Mouse (Mus musculus): Measurements from ENCODE around the gene Uba3. TPM values are rescaled to one million over a fixed set of nuclear protein-coding genes. Genes with fewer than 3 reads are reported as not detected.
A peak's percentile ranks its signal among the peaks of the same experiment; 100 is the strongest.

Uba3 gene
- total and polyA plus RNA-seq, 2 experiments from 2014 or later, result 60.3 to 63.4 TPM

- WGBS, result under 1% methylated on average over 80 of the region's 80 CpGs
- peak; percentile 98 for DNase-seq (ENCODE audit: low spot score)
- peak; percentile 98 for ATAC-seq
- H3K9ac ChIP-seq (replicated peaks; ENCODE audit: low read length), result peak within 1 kb of the TSS; percentile 85
- H3K4me1 ChIP-seq (ENCODE audit: insufficient read depth, low read length), result peaks cover 5% of the 10 kb centered on the region; the same call in 1 of the 2 replicates
- H3K4me2 ChIP-seq (ENCODE audit: low read depth, low read length), result peak within 1 kb of the TSS; percentile 83
- peak within 1 kb of the TSS; percentile 97 for H3K4me3 ChIP-seq (ENCODE audit: low read length)
- no peak for TF ChIP-seq CTCF (IDR thresholded peaks at IDR 0.05; ENCODE audit: low read depth)
- H3K27ac ChIP-seq, result peak within 1 kb of the TSS; percentile 93
- no peaks in the 10 kb centered on the region for H3K27me3 ChIP-seq (ENCODE audit: insufficient read depth, low read length)
- H3K36me3 ChIP-seq (ENCODE audit: insufficient read depth, low read length), result peaks cover 4% of the 10 kb centered on the region; the same call in 1 of the 2 replicates
- H3K9me3 ChIP-seq (ENCODE audit: low read length), result no peaks in the 10 kb centered on the region
These were observed 26.7 kb downstream of the Uba3 start, which contains the start of gene Tmf1 for GRCm38 (mm10) chr6:97178491-97179366. Gene Tmf1 (minus strand): TSS chr6:97179122.

DNA sequence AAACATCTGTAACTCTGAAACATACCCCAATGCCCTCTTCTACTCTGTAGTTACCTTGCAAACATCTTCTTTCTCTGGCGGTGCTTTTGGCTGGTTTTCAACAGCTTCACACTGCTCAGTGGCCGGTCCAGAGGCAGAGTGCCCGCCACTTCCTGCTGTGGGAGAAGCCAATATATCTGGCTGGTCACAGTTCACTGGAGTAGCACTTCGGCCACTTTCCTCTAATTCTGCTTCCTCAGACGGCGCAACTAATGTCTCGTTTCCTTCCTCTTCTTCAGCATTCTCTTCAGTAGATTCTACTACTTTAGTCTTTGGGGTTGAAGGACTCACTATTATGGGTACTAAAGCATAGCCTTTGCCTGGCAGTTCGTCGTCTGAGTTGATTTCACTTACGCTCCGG lies 29.7 kb downstream of the Uba3 start:
- ATAC-seq (no peak), DNase-seq (ENCODE audit: low spot score) (no peak)
- H3K4me1 ChIP-seq (ENCODE audit: insufficient read depth, low read length), result peaks cover 5% of the 10 kb centered on the region; the same call in 1 of the 2 replicates
- 66% methylated on average over 11 of the region's 11 CpGs for WGBS
- TF ChIP-seq CTCF (IDR thresholded peaks at IDR 0.05; ENCODE audit: low read depth), result no peak
- no peak overlapping the region for H3K27ac ChIP-seq
- peaks cover 14% of the 10 kb centered on the region; the same call in 1 of the 2 replicates for H3K36me3 ChIP-seq (ENCODE audit: insufficient read depth, low read length)
- H3K9me3 ChIP-seq (ENCODE audit: low read length), result no peaks in the 10 kb centered on the region
- no peaks in the 10 kb centered on the region for H3K27me3 ChIP-seq (ENCODE audit: insufficient read depth, low read length)
- no peak overlapping the region for H3K4me3 ChIP-seq (ENCODE audit: low read length)
- H3K4me2 ChIP-seq (ENCODE audit: low read depth, low read length), result no peak overlapping the region
- no peak overlapping the region for H3K9ac ChIP-seq (replicated peaks; ENCODE audit: low read length)

DNA sequence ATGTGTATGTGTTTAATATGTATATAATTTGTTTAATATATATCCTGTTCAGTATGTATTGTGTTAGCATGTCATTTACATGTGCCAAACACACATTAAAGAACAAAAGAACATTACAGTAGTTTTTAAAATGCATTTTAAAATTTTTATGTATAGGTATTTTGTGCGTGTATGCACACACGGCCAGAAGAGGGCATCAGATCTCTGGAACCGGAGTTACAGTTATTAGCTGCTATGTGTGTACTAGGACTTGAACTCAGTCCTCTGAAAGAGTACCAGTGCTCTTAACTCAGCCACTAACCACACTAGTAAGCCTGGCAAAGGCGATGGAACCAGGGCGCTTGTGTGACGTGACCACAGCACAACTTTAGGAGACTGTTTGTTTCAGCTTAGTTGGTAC lies 55.3 kb downstream of the Uba3 start:
- ATAC-seq, result no peak
- Histone ChIP-seq H3K9ac (replicated peaks; ENCODE audit: low read length) (no peak overlapping the region), H3K36me3 (ENCODE audit: insufficient read depth, low read length) (no peaks in the 10 kb centered on the region), H3K27ac (no peak overlapping the region), H3K4me1 (ENCODE audit: insufficient read depth, low read length) (peaks cover 8% of the 10 kb centered on the region; the same call in 1 of the 2 replicates), H3K27me3 (ENCODE audit: insufficient read depth, low read length) (no peaks in the 10 kb centered on the region), H3K4me3 (ENCODE audit: low read length) (no peak overlapping the region), H3K9me3 (ENCODE audit: low read length) (no peaks in the 10 kb centered on the region), H3K4me2 (ENCODE audit: low read depth, low read length) (no peak overlapping the region)
- WGBS, result 82% methylated on average over 6 of the region's 6 CpGs
- peak; percentile 34 for TF ChIP-seq CTCF (IDR thresholded peaks at IDR 0.05; ENCODE audit: low read depth)
- no peak for DNase-seq (ENCODE audit: low spot score)

DNA sequence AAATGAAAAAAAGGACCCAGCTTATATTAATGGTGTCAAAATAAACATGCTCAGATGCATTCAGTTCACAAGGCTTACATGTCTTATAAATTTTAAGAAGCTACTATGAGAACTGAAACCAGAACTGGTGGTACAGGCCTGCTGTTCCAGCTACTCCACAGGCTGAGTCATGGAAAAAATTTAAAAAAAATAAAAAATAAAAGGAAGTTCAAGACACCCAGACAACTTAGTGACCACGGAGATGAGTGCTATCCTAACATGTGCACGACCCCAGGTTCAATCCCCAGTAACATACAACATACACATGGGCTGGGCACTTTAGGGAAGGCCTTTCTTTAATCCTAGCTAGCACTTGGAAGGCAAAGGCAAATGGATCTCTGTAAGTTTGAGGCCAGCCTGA lies 55.7 kb downstream of the Uba3 start:
- WGBS, result 74% methylated on average over 2 of the region's 2 CpGs
- Histone ChIP-seq H3K27me3 (ENCODE audit: insufficient read depth, low read length) (no peaks in the 10 kb centered on the region), H3K27ac (no peak overlapping the region), H3K4me1 (ENCODE audit: insufficient read depth, low read length) (peaks cover 8% of the 10 kb centered on the region; the same call in 1 of the 2 replicates), H3K4me3 (ENCODE audit: low read length) (no peak overlapping the region), H3K9ac (replicated peaks; ENCODE audit: low read length) (no peak overlapping the region), H3K9me3 (ENCODE audit: low read length) (no peaks in the 10 kb centered on the region), H3K4me2 (ENCODE audit: low read depth, low read length) (no peak overlapping the region), H3K36me3 (ENCODE audit: insufficient read depth, low read length) (no peaks in the 10 kb centered on the region)
- DNase-seq (ENCODE audit: low spot score), result no peak
- ATAC-seq, result no peak
- TF ChIP-seq CTCF (IDR thresholded peaks at IDR 0.05; ENCODE audit: low read depth), result no peak

DNA sequence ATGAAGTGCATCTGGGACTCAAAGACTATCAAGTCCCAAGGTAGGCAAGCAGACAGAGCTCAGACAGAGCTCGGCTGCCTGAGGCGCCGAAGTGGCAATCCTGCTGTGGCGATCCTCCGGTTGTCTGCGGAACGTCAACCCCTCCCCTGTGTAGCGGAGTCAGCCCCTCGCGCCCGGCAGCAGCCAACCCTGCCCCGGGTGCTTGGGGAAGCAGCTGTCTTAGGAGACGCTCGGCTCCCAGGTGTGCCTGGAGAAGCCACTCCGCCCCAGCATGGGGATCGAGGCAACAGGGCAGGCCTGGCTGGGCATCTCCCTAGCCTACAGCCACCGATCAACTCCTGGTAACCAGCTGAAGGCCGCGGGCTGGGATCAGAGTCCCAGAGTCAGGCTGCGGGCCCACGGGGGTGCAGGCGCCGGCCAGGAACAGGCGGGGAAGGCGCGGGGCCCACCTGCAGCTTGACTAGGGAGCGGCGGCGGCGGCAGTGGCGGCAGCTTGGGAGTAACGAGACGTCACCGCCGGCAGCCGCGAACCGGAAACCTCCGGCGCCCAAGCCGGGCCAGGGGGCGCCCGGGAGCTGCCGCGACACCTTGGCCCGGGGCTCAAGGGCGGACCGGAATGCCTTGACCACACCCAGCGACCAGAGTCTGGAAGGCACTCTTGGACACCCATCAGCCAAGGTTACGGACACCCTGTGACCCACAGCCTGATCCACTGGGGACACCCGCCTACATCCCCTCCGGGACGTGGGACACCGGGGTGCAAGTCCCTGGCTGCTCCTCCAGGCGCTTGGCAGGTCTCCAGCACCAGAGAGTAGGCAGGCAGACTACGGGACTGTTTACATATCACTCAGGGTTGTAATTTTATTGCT lies 56.8 kb downstream of the Uba3 start, which contains the start of gene Eogt:
Gene Eogt, minus strand, starts transcription at position 800 of the 869 bp plus-strand sequence.
- peak; percentile 65 for DNase-seq (ENCODE audit: low spot score)
- peak within 1 kb of the TSS; percentile 62 for H3K4me3 ChIP-seq (ENCODE audit: low read length)
- WGBS, result under 1% methylated on average over 56 of the region's 56 CpGs
- H3K9me3 ChIP-seq (ENCODE audit: low read length), result no peaks in the 10 kb centered on the region
- 0 out of 2 replicates have a peak, but pooled peaks have one; percentile 19 for TF ChIP-seq CTCF (IDR thresholded peaks at IDR 0.05; ENCODE audit: low read depth)
- peak; percentile 74 for ATAC-seq
- peak within 1 kb of the TSS; percentile 100 for H3K4me2 ChIP-seq (ENCODE audit: low read depth, low read length)
- H3K4me1 ChIP-seq (ENCODE audit: insufficient read depth, low read length), result peaks cover 8% of the 10 kb centered on the region; the same call in 1 of the 2 replicates
- peak within 1 kb of the TSS; percentile 92 for H3K9ac ChIP-seq (replicated peaks; ENCODE audit: low read length)
- peak within 1 kb of the TSS; percentile 89 for H3K27ac ChIP-seq
- no peaks in the 10 kb centered on the region for H3K36me3 ChIP-seq (ENCODE audit: insufficient read depth, low read length)
- H3K27me3 ChIP-seq (ENCODE audit: insufficient read depth, low read length), result no peaks in the 10 kb centered on the region

DNA sequence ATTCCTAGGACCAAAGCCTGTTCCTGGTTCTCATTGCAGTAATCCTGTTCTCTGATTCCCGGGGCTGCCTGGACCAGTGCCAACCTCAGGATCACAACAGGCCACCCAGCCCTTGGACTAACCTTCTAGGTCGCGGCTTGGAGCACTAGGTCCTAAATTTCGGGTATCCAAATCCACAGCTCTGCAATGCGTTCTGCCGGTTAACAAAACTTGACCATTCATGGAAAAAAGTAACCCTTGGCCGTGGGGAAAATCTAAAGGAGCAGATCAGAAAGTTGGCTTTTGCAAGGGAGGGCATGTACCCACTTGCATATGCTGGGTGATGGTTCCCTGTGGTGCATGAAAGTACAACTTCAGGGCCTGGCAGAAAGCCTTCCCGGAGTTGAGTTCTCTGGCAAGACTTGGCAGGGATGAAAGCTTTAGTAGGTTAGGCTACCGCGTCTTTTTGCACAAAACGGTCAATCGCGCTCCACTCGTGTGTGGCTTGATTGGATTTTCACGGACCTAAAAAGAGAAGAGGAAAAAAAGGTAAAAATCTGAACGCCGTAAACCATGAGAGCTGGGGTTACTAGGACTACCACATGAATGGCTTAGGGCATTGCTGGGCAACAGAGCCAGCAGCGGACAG lies 57.6 kb downstream of the Uba3 start:
- Histone ChIP-seq H3K9me3 (ENCODE audit: low read length) (no peaks in the 10 kb centered on the region), H3K4me1 (ENCODE audit: insufficient read depth, low read length) (peaks cover 8% of the 10 kb centered on the region; the same call in 1 of the 2 replicates), H3K36me3 (ENCODE audit: insufficient read depth, low read length) (no peaks in the 10 kb centered on the region), H3K27me3 (ENCODE audit: insufficient read depth, low read length) (no peaks in the 10 kb centered on the region), H3K4me2 (ENCODE audit: low read depth, low read length) (peak overlapping the region; percentile 100), H3K9ac (replicated peaks; ENCODE audit: low read length) (peak overlapping the region; percentile 92), H3K27ac (peak overlapping the region; percentile 89), H3K4me3 (ENCODE audit: low read length) (peak overlapping the region; percentile 62)
- TF ChIP-seq CTCF (IDR thresholded peaks at IDR 0.05; ENCODE audit: low read depth), result no peak
- DNase-seq (ENCODE audit: low spot score) (peak; percentile 70), ATAC-seq (peak; percentile 72)
- WGBS, result 8% methylated on average over 18 of the region's 18 CpGs
